Mouse (Mus musculus) brain, embryonic 18.5 days (tissue): ENCODE results near the gene Tpr.

ENCODE experiments used
- DNase-seq: peaks from one replicate; pipeline ENCODE4 v3.0.0-alpha.2; 2012; ENCODE audit warnings: low read depth, low spot score

Gene Tpr

GRCm38 (mm10) chr1:150460595-150460994 lies 68.0 kb downstream of the Tpr start:
- no peak for DNase-seq

DNA sequence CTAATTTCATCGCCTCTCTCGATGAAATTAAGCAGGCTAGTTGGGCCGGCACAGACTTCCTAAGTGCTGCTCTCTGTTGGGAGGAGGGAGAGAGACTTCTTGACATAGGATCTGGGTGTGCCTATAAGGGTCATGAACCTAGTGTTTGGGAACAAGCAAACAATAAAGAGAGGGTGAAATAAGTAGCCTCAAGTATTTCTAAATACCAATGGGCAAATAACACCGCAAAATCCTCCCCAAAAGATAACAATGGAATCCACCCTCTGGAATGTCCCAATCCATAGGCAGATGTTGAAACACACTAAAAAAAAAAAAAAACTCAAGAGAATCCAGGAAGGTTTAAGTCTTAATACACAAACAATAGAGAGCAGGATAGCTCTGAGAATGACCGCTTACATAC lies 70.4 kb downstream of the Tpr start:
- no peak for DNase-seq

DNA sequence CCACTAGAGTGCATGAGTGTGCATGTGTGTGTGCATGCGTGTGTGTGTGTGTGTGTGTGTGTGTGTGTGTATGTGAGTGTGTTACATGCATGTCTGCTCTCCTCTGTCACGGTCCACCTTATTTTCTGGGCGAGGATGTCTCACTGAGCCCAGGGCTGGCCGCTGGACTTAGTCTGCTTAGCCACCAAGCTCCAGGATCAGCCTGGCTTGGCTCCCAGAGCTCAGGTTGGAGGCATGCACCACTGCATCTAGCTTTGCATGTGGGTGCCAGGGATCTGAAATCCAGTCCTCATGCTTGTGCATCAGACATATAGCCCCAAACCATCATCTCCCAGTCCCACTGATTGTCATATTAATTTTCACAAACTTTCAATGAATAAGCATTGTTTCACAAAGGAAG lies 71.1 kb downstream of the Tpr start:
- DNase-seq = no peak

GRCm38 (mm10) chr1:150465364-150465763 lies 72.7 kb downstream of the Tpr start:
- DNase-seq = no peak

DNA sequence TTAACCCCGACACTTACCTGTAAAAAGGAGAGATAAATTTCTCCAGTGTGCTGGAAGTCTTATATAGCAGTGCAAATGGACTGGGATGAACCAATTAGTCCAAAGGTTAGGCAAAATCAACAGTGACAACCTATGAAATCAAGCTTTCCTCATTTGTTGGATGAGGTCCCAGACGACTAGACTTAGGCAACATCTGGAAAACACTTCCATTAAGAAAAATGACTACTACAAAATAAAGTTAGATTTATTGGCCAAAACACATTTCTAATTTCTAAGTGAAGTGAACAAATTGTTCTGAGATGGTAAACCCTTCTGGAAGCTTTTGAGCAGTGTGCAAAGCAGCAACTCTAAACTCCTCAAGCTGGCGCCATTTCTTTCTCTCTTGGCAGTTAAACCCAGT lies 73.5 kb downstream of the Tpr start, which contains the start of gene Prg4:
TSS of gene Prg4 (minus strand) at position 34 of the 400 bp plus-strand sequence.
- DNase-seq = no peak

GRCm38 (mm10) chr1:150469992-150470391 lies 77.4 kb downstream of the Tpr start:
- DNase-seq = no peak

DNA sequence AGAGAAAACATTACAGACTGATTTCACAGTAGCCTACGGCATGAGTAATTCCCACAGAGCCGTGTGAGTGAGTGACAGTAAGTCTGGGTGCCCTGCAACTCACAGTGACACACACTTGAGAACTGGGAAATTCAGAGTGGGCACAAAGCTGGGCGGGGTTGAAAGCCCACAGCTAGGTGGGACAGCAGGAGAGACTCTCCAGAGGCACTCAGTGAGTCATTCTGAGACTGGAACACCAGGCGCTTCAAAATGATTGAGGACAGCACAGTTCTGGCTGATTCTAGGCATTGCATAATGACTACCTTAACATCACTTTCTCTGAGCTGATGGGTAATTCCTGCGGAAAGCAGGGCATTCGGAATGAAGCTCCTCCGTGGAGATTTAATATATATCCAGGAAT lies 79.9 kb downstream of the Tpr start:
- DNase-seq = no peak

- no peak for DNase-seq
Observed at GRCm38 (mm10) chr1:150480674-150481073, 88.0 kb downstream of the Tpr start.

DNA sequence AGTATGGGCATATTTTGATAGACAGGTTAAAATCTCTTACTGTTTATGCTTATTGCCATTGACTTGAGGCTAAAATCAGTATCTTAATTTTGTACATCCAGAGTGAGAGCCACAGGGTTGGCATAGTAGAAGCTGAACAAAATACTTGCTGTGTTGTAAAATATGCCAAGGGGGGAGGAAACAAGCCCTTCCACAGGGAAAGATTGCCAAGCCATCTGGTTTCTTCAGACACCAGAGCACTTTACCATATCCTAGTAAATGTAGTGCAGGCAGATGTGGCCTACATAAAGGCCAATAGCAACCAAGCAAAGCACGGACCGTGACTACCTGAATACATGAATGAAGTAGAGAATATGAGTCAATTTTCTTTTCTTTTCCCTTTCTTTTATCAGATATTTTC lies 96.5 kb downstream of the Tpr start:
- DNase-seq = no peak

DNA sequence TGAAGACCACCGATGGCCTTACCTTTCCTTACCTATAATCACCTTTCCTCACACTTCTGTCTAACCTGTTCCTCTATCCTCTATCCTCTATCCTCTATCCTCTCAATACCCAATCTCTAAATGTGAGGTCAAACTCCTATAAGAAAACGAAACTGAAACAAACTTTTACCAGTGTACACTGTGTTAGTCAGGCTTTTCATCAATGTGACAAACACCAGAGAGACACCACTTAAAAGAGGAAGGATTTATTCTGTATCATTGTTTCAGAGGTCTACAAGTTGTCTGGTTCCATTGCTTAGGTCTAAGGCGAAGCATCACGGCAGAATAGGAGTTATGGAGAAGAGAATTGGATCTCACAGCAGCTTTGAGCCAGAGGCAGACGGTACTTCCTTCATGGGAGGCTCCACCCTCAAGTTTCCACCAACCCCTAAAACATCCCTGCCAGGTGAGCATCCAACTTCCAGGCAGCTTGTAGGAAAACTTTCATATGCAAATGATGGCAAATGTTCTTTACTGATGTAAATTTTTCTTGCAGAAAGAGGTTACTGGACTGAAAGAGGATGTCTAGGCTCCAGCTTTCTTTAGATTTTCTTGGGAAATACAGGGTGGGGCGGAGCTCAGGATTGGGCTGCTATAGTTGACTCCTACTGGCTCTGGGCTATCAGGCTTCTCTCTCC lies 104.1 kb downstream of the Tpr start:
- DNase-seq = no peak

GRCm38 (mm10) chr1:150497690-150498089 lies 105.1 kb downstream of the Tpr start:
- DNase-seq = no peak

GRCm38 (mm10) chr1:150498177-150498576 lies 105.5 kb downstream of the Tpr start:
- DNase-seq = no peak
